Mouse (Mus musculus): Measurements from ENCODE around the gene Cd81.

Cd81 gene

DNA sequence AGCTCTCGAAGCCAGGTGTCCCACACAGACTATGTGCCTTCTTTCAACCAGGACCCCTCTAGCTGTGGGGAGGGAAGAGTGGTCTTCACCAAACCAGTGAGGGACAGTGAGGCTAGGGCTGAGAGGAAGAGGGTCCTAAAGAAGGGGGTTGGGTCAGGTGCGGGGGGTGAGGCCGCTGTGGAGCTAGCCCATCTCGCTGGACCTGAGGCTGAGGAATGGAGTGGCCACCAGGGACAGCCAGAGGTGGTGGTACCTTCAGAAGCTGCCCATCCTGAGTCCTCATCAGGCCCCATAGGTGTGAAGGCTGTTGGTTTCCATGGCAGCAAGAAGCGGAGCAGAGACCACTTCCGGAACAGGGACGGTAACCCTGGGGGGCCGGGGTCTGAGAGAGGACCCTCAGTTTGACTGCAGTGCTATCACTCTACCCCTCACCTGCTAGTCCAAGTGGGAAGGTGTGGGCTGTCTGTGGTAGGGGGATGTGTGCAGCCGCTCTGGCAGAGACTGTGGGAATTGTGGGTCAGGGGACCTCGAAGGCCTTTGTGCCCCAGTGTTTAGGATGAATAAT is 18.0 kb downstream of the Cd81 start:
- DNase-seq (ENCODE audit: low spot score in 2 of 2), result no peak

DNA sequence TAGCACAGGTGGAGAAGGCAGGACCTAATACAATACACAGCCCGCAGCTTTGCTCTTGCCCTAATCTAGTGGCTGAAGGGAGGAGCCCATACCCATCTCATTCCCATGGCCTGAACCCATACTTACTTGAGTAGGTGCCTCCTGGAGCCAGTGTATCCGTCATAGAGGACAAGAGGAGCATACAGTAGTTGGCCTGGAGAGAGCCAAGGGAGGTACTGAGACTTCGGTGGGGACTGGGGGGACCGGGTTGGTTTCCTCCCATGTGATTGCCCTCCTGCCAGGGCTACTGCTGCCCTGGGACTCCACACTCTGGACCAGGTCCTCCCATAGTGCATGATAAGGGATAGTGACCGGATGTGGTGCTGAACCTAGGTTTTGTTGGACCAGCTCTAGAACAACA is 20.1 kb downstream of the Cd81 start:
- no peak for DNase-seq (ENCODE audit: low spot score in 2 of 2)

- peak in 1 of 2 experiments; percentile 46 for DNase-seq (ENCODE audit: low spot score in 2 of 2)
These were observed 20.5 kb downstream of the Cd81 start for GRCm38 (mm10) chr7:143073086-143073485.

DNA sequence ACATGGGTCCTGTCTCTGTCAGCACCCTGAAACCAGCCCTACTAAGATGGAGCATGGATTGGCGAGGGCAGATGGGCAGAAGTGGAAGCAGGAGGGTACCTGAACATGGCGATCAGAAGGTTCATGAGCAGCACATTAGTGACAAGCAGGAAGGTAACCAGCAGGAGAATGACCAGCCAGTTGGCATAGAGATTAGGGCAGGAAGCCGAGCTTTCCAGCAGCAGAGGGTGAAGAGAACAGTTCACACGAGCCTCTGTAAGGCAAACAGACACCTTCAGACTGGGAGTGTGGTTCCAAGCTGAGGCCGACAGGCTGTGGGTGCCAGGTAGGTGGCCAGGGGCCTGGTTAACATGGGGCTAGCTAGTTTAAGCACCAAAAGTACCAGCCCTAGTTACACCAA is 22.9 kb downstream of the Cd81 start:
- no peak for DNase-seq (ENCODE audit: low spot score in 2 of 2)

- DNase-seq (ENCODE audit: low spot score in 2 of 2), result no peak
These were observed 24.8 kb downstream of the Cd81 start for GRCm38 (mm10) chr7:143077351-143077750.

- DNase-seq (ENCODE audit: low spot score in 2 of 2), result no peak
These were observed 29.5 kb downstream of the Cd81 start for GRCm38 (mm10) chr7:143082024-143082423.

- DNase-seq (ENCODE audit: low spot score in 2 of 2), result no peak
These were observed 31.2 kb downstream of the Cd81 start for GRCm38 (mm10) chr7:143083708-143084107.

GRCm38 (mm10) chr7:143086366-143086765 is 33.8 kb downstream of the Cd81 start:
- DNase-seq (ENCODE audit: low spot score in 2 of 2), result peak; percentile 26 to 70

GRCm38 (mm10) chr7:143087070-143087579 is 34.6 kb downstream of the Cd81 start:
- DNase-seq (ENCODE audit: low spot score in 2 of 2), result no peak

GRCm38 (mm10) chr7:143093847-143094246 is 41.3 kb downstream of the Cd81 start:
- no peak for DNase-seq (ENCODE audit: low spot score in 2 of 2)

DNA sequence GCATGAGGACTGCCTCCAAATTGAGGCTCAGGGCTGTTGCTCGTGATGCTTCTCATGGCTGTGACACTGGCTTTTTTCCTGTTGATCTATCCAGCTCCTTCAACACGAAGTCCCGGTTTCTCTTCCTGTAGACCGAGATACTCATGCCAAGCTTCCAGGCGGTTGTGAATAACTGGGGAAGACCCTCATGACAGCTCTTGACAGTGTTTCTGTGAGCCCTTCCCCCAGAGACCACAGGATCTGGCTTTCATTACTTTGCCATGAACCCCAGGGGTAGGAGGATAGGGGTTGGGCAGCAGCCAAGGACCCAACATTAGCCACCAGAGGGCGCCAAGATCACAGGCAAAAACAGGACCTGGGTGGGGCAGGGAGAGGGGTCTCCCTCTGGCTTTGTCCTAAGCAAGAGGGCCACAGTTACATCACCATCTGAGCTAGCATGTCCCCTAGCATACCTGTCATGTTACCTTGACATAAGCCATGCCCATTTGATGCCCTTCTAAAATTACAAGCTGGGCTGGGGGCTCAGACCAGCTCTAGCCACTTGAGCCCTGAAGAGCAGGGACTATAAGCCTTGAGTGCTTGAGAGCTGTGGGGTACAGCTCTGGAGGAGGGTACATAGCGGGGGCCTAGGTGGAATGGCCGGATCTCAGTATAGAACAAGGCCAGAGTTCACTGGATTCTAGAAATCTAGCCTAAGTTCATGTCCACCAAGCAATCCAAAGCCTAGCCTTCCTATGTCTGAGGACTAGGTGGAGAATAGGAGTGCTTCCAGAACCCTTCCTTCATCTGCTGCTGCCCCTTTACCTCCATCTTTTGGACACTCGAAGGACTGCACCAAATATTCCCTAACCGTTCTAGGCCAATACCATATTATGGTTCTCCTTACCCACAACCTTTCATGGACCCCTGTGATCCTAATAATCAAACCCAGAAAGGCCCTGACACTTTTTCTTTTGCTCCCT is 42.3 kb downstream of the Cd81 start, which contains the start of gene Trpm5:
Gene Trpm5 (minus strand): TSS at position 51 of the 962 bp plus-strand sequence.
- peak; percentile 24 to 68 for DNase-seq (ENCODE audit: low spot score in 2 of 2)

GRCm38 (mm10) chr7:143095554-143095907 is 43.0 kb downstream of the Cd81 start:
- no peak for DNase-seq (ENCODE audit: low spot score in 2 of 2)

- no peak for DNase-seq (ENCODE audit: low spot score in 2 of 2)
These were observed 48.2 kb downstream of the Cd81 start for GRCm38 (mm10) chr7:143100759-143101158.

- DNase-seq (ENCODE audit: low spot score in 2 of 2), result no peak
These were observed 52.8 kb downstream of the Cd81 start for GRCm38 (mm10) chr7:143105258-143105897.

- DNase-seq (ENCODE audit: low spot score in 2 of 2), result no peak
These were observed 53.5 kb downstream of the Cd81 start, which contains the start of gene Kcnq1 for GRCm38 (mm10) chr7:143106062-143106461. TSS of gene Kcnq1 (plus strand) at chr7:143106362.

GRCm38 (mm10) chr7:143106672-143107465 is 54.3 kb downstream of the Cd81 start:
- peak; percentile 30 to 56 for DNase-seq (ENCODE audit: low spot score in 2 of 2)

DNA sequence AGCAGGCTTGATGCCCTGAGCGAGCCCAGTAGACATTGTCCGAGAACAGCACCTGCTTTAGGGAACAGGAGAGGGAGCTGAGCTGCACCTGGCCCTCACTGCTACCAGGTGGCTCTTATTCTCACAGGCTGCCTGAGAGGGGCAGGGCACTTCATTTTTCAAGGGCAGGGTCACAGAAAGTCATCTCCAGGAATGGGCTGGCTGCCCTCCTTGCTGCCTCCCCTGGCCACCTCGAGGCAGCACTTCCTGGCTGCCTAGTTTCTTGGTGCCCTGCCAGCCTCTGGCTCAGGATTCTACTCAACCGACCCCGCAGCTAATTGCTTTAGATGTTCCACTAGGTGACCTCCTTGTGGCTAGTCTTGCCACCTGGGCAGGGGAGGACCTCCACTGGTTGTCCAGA is 55.7 kb downstream of the Cd81 start:
- DNase-seq (ENCODE audit: low spot score in 2 of 2), result no peak

DNA sequence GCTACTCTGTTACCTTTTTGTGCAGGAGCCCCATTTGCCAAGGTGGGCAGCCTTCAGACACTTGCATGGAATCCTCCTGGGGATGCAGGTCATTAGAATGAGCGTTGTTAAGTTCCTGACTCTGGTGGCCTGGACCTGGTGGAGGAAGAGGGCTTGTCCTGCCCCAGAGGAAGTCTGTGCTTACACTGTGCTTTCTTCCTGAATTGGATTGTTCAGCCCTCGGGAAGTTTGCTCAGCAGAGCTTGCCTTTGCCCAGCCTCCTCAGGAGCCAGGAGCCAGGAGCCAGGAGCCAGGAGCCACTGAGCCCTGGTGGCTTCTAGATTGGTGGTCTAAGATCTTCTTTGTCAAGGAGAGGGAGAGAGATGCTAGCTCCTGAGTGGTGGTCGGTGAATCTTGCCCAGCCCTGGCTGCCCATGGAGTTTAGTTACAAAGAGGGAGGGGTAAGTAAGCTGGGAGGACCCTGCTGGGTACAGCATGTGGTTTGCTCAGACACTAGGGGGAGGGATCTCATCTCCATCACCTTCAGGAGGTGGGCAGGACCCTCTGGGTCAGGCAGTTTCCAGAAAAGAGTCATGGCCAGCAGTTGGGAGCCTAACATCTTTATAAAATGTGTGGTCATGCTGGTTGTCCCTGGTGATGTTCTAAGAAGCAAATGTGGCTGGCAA is 56.6 kb downstream of the Cd81 start:
- no peak for DNase-seq (ENCODE audit: low spot score in 2 of 2)

DNA sequence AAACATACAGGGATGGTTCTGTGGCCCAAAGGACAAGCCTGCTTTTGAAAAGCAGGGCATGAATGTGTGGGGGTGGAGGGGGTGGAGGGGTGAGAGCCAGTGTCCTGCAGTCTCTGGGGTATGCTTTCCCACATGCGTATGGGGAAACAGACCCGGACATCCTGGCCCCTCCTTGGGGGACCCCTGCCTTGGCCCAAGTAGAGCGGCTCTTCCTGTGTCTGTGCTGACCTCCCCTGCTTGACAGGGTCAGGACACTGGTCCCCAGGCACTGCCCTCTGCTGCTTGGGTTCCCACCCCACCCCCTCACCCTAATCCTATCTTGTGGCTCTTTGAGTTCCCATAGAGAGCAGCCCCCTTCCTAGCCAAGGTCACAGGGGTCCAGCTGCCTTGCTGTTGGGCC is 57.2 kb downstream of the Cd81 start:
- DNase-seq (ENCODE audit: low spot score in 2 of 2), result no peak

- DNase-seq (ENCODE audit: low spot score in 2 of 2), result no peak
These were observed 58.3 kb downstream of the Cd81 start for GRCm38 (mm10) chr7:143110803-143111202.

GRCm38 (mm10) chr7:143111719-143112118 is 59.2 kb downstream of the Cd81 start:
- DNase-seq (ENCODE audit: low spot score in 2 of 2), result no peak

Measured in thymus, postnatal 10 days (tissue).